Mouse (Mus musculus): ENCODE results near the gene Ssr3. TPM values are rescaled to one million over a fixed set of nuclear protein-coding genes. Genes with fewer than 3 reads are reported as not detected.
"Not testable (repeated sequence)": the region's sequence is repeated elsewhere in the genome, so short reads cannot be mapped to it uniquely, and the experiment has no call there.

Ssr3 gene
- 100 to 1,000 TPM; 146 to 229 (median 164) TPM for total RNA-seq (2022)

DNA sequence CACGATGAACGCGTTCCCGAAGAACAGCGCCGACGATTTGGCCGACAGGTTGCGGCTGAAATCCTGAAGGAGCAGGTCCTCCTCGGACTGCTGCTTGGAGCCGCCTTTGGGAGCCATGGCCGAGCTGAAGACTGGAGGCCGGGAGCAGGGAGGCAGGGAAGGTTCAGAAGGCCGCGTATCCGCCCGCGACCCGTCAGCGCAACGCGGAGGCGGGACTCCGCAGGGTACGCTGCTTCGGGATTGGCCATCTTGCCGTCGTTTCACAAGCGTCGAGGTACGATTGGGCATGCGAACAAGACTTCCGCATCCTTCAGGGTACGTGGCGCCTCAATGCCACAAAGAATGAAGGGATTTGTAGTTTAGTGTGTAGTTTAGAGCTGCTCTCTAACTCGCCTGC, at the start of gene Ssr3:
Gene Ssr3, minus strand, starts transcription at position 203 of the 397 bp plus-strand sequence.
- peak; percentile 93 to 95 for DNase-seq (ENCODE audit: low spot score in 2 of 2)

DNA sequence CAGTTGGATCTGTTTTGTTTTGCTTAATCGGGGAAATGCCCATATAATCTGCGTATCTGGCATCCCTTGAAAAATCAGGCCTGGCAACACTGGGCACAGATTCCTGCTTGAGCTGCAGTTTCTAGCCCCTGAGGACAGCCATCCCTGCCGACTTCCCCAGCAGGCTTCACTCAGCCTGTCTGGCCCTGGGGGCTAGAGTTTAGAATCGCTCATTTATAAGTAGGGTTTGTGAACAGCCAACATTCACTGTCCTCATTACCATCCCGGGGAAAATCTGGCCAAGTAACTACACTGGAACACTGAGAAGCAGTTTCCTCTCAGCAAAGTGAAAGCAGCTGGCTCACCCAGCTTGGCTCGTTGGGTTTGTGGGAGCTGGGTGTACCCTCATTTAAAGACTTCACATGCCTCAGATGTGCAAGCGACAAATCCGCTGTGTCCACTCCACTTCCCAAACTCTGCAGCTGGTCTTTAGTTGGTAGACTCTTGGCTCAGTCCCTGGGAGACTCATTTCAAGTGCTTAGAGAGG, 49.2 kb upstream of the Ssr3 start:
- DNase-seq (ENCODE audit: low spot score in 2 of 2), result peak; percentile 42 to 48

DNA sequence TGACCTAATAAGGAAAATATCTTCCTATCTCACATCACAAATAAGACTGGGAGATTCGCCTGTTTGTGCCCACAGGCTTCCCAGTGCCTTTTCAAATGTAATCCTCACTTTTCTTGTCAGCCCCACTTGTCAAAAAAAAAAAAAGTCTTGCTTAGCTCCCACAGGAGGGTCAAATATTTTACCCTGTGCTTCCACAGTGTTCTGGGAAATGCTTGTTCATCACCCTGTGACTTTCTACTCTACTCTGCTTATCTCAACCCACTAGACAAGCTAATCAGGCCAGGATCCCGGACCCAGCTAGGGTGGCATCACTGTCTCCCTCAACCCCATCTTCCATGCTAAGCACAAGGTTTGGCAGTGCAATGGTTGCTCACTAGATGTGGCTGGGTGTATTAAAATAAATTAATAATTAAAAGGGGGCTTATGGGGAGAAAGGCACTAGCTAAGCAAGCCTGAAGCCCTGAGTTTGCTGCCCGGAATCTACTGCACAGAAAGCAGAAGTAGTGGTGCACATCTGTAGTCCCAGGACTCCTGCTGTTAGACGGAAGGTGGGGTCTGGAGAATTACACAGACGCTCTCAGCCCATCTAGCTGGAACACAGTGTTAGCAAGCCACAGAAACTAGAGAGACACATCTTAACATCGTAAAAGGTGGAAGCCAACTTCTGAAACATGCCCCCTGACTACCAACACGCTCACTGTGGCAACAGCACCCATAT, 46.2 kb upstream of the Ssr3 start:
- no peak for DNase-seq (ENCODE audit: low spot score in 2 of 2)

DNA sequence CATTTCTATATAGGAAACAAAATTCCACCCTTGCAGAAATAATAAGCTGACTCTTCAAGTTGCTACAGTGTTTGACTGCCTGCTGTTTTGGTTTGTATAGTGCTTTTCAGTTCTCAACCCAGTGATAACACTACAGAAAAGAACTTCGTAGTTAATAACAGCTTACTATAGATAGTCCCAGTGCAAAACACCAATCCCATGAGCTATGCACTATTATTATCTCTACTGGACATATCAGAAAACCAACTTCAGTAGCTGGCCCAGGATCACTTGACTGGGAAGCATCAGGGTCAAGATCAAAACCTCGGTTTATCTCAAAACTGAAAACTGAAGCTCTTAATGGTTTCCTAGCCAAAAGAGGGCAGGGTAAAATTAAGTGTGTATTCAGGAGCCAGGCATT, 43.4 kb upstream of the Ssr3 start:
- no peak for DNase-seq (ENCODE audit: low spot score in 2 of 2)

DNA sequence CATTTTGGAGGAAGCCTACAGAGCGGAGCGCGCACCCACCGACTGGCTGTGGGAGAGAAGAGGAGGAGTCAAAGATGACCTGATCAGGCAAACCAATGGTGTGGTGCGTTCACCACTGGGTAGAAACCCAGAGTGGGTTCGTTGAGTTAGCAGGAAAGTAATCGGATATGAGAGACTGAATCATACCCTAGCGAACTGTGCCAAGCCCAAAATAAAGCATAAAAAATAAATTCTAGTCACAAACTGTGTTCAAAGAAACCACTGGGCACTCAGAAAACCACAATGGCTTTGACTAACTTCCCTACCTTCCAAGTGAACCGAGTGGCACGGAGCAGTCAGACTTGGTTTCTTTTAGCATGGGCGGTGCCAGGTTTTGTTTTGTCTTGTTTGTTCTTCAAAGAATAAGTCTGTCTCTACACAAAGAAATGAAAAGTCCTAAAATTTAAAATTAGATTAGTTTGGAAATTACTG, 42.7 kb upstream of the Ssr3 start:
- DNase-seq (ENCODE audit: low spot score in 2 of 2), result no peak

DNA sequence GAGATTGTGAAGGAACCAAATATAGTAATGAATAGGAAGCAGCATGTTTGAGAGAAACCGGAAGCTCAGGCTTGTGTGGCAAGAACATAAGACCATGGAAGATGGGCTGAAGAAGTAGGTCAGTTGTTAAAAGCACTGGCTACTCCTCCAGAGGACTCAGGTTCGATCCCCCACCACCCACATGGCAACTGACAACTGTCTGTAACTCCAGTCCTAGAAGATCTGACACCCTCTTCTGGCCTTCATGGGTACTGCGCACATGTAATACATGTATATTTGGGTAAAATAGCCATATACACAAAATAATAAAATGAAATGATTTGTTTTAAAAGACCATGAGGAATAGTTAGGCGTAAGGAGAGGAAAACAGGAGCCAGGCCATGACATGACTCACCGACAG, 39.8 kb upstream of the Ssr3 start:
- DNase-seq (ENCODE audit: low spot score in 2 of 2), result no peak

DNA sequence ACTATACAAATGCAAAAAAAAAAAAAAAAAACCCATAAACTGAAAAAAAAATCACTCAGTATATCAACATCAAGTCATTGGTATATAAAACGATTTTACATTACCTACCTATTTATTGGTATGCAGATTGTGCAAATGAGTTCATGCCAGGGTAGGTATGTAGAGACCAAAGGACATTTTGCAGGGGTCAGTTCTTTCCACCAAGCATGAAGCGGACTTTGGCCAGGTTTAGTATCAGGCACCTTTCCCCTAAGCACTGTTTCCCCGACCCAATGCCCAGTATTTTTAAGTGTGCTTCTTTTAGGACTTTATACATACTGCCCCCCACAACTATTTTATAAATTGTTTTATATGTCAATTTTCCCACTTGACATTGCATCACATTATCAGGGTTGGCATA, 27.3 kb upstream of the Ssr3 start:
- no peak for DNase-seq (ENCODE audit: low spot score in 2 of 2)

DNA sequence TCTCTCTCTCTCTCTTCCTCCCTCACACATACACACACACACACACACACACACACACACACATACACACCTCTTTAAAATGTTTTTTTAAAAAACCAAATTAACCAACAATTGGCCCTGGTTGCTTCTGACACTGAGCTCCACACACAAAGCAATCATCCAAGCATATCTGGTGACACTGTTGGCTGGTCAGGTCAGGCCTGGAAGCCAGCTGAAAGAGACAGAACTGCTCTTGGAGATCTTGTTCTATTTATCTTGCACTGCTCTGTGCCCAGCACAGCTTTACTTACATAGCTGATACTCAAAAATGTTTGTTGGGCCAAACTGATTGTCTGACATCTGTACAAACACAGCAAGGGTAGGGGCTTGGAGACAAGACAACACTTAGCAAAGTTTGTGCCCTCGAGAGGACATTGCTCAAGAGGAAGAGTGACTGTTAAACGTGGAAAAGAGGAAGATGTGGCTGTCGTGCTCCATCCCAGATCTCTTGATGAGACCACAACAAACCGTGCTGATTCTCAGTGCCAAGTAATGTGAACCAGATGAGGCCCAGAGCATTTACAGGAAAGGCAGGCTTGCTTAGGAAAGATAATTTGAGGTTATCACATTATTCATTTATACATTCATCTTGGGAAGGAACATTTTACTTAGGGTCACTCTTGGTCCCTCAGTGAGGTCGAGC, 25.6 kb upstream of the Ssr3 start:
- DNase-seq (ENCODE audit: low spot score in 2 of 2), result no peak

DNA sequence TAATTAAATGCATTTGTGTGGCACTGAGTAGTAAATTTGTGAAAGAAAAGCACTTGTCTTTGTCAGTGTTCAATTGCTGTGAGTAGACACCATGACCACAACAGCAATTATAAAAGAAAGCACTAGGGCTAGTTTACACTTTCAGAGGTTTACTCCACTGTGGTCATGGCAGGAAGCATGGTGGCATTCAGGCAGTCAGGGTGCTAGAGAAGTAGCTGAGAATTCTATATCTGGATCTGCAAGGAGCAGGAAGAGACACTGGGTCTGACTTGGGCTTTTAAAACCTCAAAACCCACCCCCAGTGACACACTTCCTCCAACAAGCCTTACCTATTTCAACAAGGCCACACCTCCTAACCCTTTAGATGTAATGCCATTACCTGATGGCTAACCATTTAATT, 24.1 kb upstream of the Ssr3 start:
- no peak for DNase-seq (ENCODE audit: low spot score in 2 of 2)

DNA sequence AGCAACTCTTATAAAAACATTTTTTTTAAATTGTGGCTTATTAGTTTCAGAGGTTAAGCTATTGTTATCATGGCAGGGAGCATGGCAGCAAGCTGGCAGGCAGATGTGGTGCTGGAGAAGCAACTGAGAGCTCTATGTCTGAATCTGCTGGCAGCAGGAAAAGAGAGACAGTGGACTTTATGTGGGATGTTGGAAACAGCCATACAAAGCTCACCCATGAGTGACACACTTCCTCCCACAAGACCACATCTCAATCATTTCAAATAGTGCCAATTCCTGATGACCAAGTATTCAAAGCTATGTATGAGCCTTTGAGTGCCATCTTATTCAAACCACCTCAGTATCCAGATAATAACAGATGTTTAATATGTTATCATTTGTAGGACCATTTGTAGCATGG, 15.5 kb upstream of the Ssr3 start:
- no peak for DNase-seq (ENCODE audit: low spot score in 2 of 2)

DNA sequence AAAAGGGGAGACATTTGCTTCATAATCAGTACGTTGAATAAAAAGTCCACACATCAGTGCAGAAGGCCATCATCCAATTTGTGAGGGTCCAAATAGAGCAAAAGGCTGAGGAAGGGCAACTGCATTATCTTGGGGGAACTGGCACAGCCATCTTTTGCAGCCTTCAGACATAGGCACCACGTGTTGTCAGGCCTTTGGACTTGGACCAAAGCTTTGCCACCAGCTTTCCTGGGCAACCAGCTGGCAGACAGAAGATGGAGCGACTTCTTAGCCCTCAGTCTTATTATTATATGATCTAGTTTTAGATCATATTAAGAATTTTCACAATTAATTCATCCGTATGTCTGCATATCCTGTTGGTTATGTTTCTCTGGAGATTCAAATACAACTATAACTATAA, 13.4 kb upstream of the Ssr3 start:
- no peak for DNase-seq (ENCODE audit: low spot score in 2 of 2)

DNA sequence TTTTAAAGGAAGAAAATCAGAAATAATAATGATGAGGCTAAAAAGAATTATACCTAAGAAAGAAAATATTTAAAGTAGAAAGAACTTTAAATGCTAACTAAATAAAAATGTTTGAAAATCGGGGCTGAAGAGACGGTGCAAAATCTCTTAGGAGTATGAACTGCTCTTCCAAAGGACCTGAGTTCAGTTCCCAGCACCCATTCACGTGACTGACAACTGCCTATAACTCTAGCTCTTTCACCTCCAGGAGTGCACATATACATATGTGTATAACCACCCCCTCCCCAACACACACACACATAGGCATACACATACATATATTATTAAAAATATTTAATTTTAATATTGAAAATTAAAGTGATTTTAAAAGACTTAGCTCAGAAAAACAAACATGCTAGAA, 5.1 kb upstream of the Ssr3 start:
- no peak for DNase-seq (ENCODE audit: low spot score in 2 of 2)

DNA sequence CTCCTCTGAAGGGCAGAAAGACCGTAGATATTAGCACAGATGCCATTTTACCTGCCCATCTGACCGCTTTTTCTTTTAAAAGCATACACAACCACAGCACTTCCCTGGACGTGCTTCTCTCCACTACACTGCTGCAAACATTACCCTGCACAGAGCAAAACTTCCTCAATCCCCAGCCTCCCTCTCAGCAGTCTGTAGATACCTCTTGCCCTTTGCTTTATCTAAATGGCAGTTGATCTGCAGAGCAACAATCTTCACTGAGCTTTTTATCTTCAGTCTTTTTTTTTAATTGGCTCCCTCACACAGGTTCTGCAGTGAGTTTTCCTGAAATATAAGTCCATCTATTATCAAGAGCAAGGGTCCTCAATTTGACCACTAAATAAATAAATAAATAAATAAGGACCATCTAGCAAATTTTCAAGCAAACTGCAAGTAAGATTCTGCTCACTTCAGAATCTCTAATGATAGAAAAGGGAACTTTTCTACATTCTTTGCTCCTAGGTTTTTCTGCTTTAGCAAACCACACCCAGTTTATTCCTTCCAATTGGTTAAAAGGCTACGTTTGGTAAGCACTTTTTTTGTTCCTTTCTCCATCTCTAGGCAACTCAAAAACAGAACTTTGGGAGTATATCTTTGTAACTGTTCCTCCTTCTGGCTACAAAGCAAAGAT, 4.5 kb upstream of the Ssr3 start:
- no peak for DNase-seq (ENCODE audit: low spot score in 2 of 2)

DNA sequence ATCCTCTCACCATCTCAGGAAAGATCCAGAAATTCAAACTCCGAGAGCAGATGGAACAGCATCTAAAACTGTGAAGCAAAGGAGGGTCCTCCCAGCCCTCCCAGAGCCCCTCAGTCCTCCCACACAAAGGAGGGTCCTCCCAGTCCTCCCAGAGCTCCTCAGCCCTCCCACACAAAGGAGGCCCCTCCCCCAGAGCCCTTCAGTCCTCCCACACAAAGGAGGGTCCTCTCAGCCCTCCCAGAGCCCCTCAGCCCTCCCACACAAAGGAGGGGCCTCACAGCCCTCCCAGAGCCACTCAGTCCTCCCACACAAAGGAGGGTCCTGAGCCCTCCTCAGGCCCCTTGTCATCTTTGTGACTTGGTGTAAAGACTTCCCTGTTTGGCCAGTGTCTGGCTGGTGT, 2.7 kb upstream of the Ssr3 start:
- DNase-seq (ENCODE audit: low spot score in 2 of 2), result not testable (repeated sequence)

DNA sequence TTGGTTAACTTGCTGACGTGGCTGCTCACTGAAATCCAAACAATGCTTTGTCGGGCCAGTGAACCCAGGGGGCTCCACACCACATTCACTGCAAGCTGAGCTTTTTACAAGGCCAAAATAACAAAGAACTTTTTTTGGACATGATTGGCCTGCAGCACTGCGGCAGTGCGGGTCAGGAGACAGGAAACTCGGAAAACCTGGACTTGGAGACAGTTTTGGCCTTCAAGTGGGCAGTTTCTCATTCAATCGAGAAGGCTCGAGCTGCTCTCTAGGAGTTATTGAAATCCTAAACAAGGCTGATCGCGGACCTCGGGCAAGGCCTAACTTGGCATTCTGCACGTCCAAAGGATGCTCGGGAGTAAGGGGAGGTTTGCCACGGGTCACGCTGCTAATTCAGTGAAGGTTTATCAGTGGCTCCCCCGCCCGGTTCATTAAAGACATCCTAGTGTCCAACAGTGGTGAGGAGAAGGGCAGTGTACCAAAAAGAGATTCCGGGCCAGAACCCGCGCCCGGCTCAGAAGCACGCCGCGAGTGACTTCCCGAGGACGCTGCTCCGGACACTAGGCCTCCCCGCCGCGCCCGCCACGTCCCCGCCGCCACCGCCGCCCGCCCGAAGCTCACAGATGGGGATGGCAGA, 521 bp downstream of the Ssr3 start:
- DNase-seq (ENCODE audit: low spot score in 2 of 2), result no peak

DNA sequence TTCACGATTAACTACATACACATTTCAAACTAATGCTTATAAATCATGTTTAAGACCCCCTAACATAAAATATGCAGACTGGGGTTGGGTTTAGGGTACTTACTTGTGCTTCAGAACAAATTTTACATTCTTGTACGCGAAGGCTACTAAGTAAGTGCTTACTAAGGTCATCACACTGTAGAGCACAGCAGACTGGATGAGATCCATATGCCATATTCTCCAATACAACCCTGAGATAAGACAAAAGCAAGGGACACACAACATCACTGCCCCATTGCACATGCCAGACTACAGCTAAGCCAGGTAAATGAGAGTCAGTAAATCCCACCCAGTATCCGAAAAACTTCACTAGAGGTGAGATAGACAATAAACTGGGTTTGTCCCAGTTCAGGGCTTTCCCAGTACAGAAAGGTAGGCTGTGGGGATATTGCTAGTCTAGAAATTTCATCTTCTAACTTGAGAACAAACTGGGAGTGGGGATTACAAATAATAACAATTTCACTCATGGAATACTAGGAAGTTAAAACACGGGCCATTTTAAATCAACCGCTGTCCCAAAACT, 1.1 kb downstream of the Ssr3 start:
- DNase-seq (ENCODE audit: low spot score in 2 of 2), result no peak

DNA sequence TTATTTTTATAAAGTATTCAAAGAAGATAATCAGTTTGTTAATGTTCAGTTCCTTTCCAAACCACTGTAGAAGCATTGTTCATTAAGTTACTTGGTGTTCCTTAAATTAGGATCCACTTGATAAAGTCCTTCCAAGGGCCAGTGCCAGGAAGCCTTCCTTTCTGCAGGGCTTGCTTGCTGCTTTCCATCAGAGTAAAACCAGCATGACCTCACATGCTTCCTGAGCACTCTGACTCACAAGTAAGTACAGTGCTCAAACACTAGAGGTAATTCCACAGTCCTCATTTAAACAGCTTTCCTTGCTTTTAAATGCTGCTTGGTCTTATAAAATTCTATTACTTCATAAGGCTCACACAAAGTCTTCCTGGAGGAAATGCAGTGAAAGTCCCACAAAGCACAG, 6.7 kb downstream of the Ssr3 start:
- no peak for DNase-seq (ENCODE audit: low spot score in 2 of 2)

DNA sequence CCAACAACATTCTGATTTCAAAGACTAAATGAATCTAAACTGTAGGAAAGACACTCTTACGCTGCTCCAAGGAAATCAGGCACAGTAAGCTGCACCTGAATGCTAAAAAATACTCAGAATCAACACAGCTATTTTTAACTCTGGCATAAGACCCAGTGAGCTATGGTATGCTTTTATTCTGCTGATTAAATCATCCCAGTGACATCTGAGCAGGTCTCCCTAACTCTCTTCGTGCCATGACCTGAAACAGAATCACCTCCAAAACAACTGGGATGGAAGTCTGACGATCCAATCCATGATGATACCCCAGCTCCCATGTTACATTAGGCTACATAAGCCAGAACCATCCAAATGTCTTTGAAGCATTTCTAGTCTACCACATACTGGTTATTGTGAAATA, 8.0 kb downstream of the Ssr3 start:
- DNase-seq (ENCODE audit: low spot score in 2 of 2), result no peak

DNA sequence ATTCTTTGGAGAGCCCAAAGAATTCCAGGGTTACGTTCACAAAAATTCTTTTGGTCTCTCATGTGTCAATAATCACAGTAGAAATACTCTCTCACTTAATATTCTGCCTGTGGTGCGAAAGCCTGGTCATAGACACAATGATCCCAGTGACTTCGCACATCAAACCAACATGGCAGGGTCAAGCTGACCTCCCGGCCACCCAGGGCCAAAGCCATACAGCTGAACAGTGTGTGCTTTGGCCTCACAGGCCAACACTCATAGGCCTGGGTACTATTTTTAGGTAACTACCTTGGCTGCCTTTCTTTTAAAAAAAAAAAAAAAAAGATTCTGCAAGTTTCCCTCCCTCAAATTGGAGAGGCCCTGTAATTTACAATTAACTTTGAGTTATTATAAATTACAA, 11.3 kb downstream of the Ssr3 start:
- peak; percentile 24 to 66 for DNase-seq (ENCODE audit: low spot score in 2 of 2)

DNA sequence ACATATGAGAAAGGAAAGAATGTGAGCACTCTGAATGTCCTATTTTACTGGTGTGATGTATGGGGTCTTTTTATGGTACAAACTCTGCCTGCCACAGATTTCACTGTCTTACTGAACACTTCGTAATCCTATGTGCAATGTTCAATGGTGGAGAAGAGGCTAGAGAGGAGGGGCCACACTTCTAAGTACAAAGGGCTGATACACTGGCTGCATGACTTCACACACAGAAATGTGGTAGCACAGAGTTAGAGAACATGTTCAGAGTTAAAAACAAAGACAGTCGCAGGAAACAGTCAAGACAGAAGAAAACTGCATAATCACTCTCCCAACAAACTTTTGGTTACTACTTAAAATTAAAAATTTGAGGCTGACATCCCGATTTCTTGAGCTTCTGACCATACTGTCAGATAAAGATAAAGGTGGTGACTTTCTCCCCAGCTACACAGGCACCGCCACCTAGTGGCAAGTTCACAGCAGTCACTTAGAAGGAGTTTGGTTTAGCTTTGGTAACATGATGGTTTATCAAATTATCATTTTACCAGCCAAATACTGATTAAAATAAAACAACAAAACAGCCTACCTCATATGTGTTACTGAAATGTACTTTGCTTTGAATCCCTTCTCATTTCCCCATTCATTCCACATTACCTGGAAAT, 12.4 kb downstream of the Ssr3 start:
- peak in 1 of 2 experiments; percentile 28 for DNase-seq (ENCODE audit: low spot score in 2 of 2)

DNA sequence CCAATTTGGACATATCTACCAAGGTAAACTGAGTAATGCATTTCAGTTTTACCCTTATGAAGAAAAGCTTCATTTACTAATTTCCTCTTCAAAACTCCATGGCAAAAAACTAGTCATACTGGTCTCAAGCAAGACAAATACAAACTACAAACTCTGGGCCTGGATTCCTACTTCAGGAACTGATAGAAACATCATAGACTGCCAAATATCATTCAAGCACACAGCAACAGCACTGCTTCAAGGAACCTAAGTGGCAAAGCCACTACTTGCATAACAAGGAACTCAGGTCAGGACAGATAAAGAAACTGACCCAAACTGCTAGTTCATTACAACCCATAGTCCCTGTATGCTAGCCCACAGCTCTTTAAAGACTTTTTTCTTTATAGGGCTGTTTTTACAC, 13.7 kb downstream of the Ssr3 start:
- DNase-seq (ENCODE audit: low spot score in 2 of 2), result no peak
